Mouse (Mus musculus) midbrain, embryonic 11.5 days (tissue): ENCODE results near the gene Map4k4. TPM values are rescaled to one million over a fixed set of nuclear protein-coding genes. Genes with fewer than 3 reads are reported as not detected.

Experiments
- ATAC-seq: fragments of 200-750 bp; cut with Nextera tagmentation; 2 replicates; pipeline ENCODE4 v1.8.0; 2017; ENCODE audit warnings: moderate TSS enrichment, moderate library complexity; ENCODE audit not compliant: low FRiP score
- DNase-seq: peaks from one replicate; pipeline ENCODE4 v3.0.0; 2015; ENCODE audit warnings: low spot score; ENCODE audit errors: missing footprints
- H3K27ac ChIP-seq: fragments of 300-500 bp; sonication (generic); 2 replicates; pipeline ENCODE4 v1.5.1; 2014; ENCODE audit warnings: low read depth, low read length
- H3K27me3 ChIP-seq: fragments of 300-500 bp; sonication (generic); 2 replicates; pipeline ENCODE4 v1.6.1; 2014; ENCODE audit warnings: mild to moderate bottlenecking, low read length, moderate library complexity, mixed read lengths; ENCODE audit not compliant: control insufficient read depth, insufficient read depth
- H3K36me3 ChIP-seq: fragments of 300-500 bp; sonication (generic); 2 replicates; pipeline ENCODE4 v1.6.1; 2014; ENCODE audit warnings: mild to moderate bottlenecking, low read length, moderate library complexity, mixed read lengths; ENCODE audit not compliant: control insufficient read depth, insufficient read depth
- H3K4me1 ChIP-seq: fragments of 300-500 bp; sonication (generic); 2 replicates; pipeline ENCODE4 v1.6.1; 2014; ENCODE audit warnings: low read length; ENCODE audit not compliant: control insufficient read depth, insufficient read depth
- H3K4me2 ChIP-seq: fragments of 300-500 bp; sonication (generic); 2 replicates; pipeline ENCODE4 v1.6.1; 2014; ENCODE audit warnings: mild to moderate bottlenecking, moderate library complexity
- H3K4me3 ChIP-seq: fragments of 300-500 bp; sonication (generic); 2 replicates; pipeline ENCODE4 v1.5.1; 2014; ENCODE audit warnings: low read depth, low read length
- H3K9ac ChIP-seq: fragments of 300-500 bp; sonication (generic); 2 replicates; pipeline ENCODE4 v1.6.1; 2014; ENCODE audit warnings: low read length
- H3K9me3 ChIP-seq: fragments of 300-500 bp; sonication (generic); 2 replicates; pipeline ENCODE4 v1.6.1; 2016; ENCODE audit warnings: low read length; ENCODE audit not compliant: control insufficient read depth
- WGBS: fragments of 180-500 bp; shearing (Covaris S2); extraction: QIAGEN DNeasy Blood & Tissue Kit; methylation state at CpG from one replicate; pipeline ENCODE4 v1.1.7; 2014; 5-methylcytosine and 5-hydroxymethylcytosine counted together
- polyA plus RNA-seq: library from polyadenylated mRNA; unstranded; fragments of >200 nt; fragmentation: Nextera tagmentation; extraction: Ambion mirVana; gene quantifications from 2 replicates; pipeline ENCODE4 v1.2.1, GENCODE M21; 2014

Map4k4 gene
- polyA plus RNA-seq, 1 experiment from 2014 or later, result 33.7 TPM

GRCm38 (mm10) chr1:40012696-40013095 is 112.0 kb downstream of the Map4k4 start:
- no peak overlapping the region for H3K4me2 ChIP-seq
- H3K9me3 ChIP-seq, result no peaks in the 10 kb centered on the region
- no peak overlapping the region for H3K9ac ChIP-seq
- H3K4me3 ChIP-seq, result no peak overlapping the region
- no peaks in the 10 kb centered on the region for H3K4me1 ChIP-seq
- H3K27me3 ChIP-seq, result no peaks in the 10 kb centered on the region
- H3K27ac ChIP-seq, result no peak overlapping the region
- DNase-seq, result no peak
- H3K36me3 ChIP-seq, result peaks cover 42% of the 10 kb centered on the region
- no peak for ATAC-seq
- WGBS, result 95% methylated on average over 8 of the region's 8 CpGs

GRCm38 (mm10) chr1:40015066-40015678 is 114.5 kb downstream of the Map4k4 start:
- no peaks in the 10 kb centered on the region for H3K27me3 ChIP-seq
- H3K4me2 ChIP-seq, result no peak overlapping the region
- no peaks in the 10 kb centered on the region for H3K4me1 ChIP-seq
- no peak overlapping the region for H3K27ac ChIP-seq
- peaks cover 39% of the 10 kb centered on the region for H3K36me3 ChIP-seq
- ATAC-seq, result no peak
- no peak overlapping the region for H3K9ac ChIP-seq
- no peak overlapping the region for H3K4me3 ChIP-seq
- 89% methylated on average over 7 of the region's 7 CpGs for WGBS
- DNase-seq, result no peak
- H3K9me3 ChIP-seq, result no peaks in the 10 kb centered on the region

- DNase-seq, result no peak
- no peaks in the 10 kb centered on the region for H3K27me3 ChIP-seq
- H3K9ac ChIP-seq, result no peak overlapping the region
- WGBS, result 95% methylated on average over 4 of the region's 4 CpGs
- no peak overlapping the region for H3K27ac ChIP-seq
- no peaks in the 10 kb centered on the region for H3K4me1 ChIP-seq
- no peak for ATAC-seq
- no peak overlapping the region for H3K4me2 ChIP-seq
- H3K36me3 ChIP-seq, result peaks cover 27% of the 10 kb centered on the region
- H3K9me3 ChIP-seq, result no peaks in the 10 kb centered on the region
- no peak overlapping the region for H3K4me3 ChIP-seq
These were observed 120.9 kb downstream of the Map4k4 start for GRCm38 (mm10) chr1:40021617-40022016.

- WGBS, result 93% methylated on average over 9 of the region's 9 CpGs
- ATAC-seq (no peak), DNase-seq (no peak)
- no peak overlapping the region for H3K27ac ChIP-seq
- H3K4me3 ChIP-seq, result no peak overlapping the region
- no peak overlapping the region for H3K4me2 ChIP-seq
- H3K36me3 ChIP-seq, result peaks cover 25% of the 10 kb centered on the region
- H3K9ac ChIP-seq, result no peak overlapping the region
- H3K4me1 ChIP-seq, result no peaks in the 10 kb centered on the region
- no peaks in the 10 kb centered on the region for H3K9me3 ChIP-seq
- no peaks in the 10 kb centered on the region for H3K27me3 ChIP-seq
These were observed 121.9 kb downstream of the Map4k4 start for GRCm38 (mm10) chr1:40022472-40023135.

GRCm38 (mm10) chr1:40023206-40023605 is 122.5 kb downstream of the Map4k4 start:
- H3K27me3 ChIP-seq, result no peaks in the 10 kb centered on the region
- H3K4me3 ChIP-seq, result no peak overlapping the region
- no peaks in the 10 kb centered on the region for H3K9me3 ChIP-seq
- 95% methylated on average over 15 of the region's 15 CpGs for WGBS
- H3K4me1 ChIP-seq, result no peaks in the 10 kb centered on the region
- no peak for DNase-seq
- no peak for ATAC-seq
- no peak overlapping the region for H3K4me2 ChIP-seq
- H3K27ac ChIP-seq, result no peak overlapping the region
- peaks cover 23% of the 10 kb centered on the region for H3K36me3 ChIP-seq
- no peak overlapping the region for H3K9ac ChIP-seq

GRCm38 (mm10) chr1:40023748-40024147 is 123.0 kb downstream of the Map4k4 start:
- Histone ChIP-seq H3K27ac (no peak overlapping the region), H3K9ac (no peak overlapping the region), H3K4me1 (no peaks in the 10 kb centered on the region), H3K4me3 (no peak overlapping the region), H3K4me2 (no peak overlapping the region), H3K36me3 (peaks cover 23% of the 10 kb centered on the region), H3K9me3 (no peaks in the 10 kb centered on the region), H3K27me3 (no peaks in the 10 kb centered on the region)
- 87% methylated on average over 3 of the region's 3 CpGs for WGBS
- DNase-seq (no peak), ATAC-seq (no peak)

- 95% methylated on average over 27 of the region's 27 CpGs for WGBS
- no peaks in the 10 kb centered on the region for H3K27me3 ChIP-seq
- H3K4me2 ChIP-seq, result no peak overlapping the region
- no peak overlapping the region for H3K27ac ChIP-seq
- ATAC-seq (no peak), DNase-seq (no peak)
- H3K9me3 ChIP-seq, result no peaks in the 10 kb centered on the region
- no peak overlapping the region for H3K4me3 ChIP-seq
- H3K9ac ChIP-seq, result no peak overlapping the region
- H3K36me3 ChIP-seq, result peaks cover 23% of the 10 kb centered on the region
- H3K4me1 ChIP-seq, result no peaks in the 10 kb centered on the region
These were observed 124.0 kb downstream of the Map4k4 start for GRCm38 (mm10) chr1:40024554-40025320.

GRCm38 (mm10) chr1:40025416-40025815 is 124.7 kb downstream of the Map4k4 start:
- Histone ChIP-seq H3K4me3 (no peak overlapping the region), H3K4me2 (no peak overlapping the region), H3K9ac (no peak overlapping the region), H3K27me3 (no peaks in the 10 kb centered on the region), H3K27ac (no peak overlapping the region), H3K4me1 (no peaks in the 10 kb centered on the region), H3K36me3 (peaks cover 23% of the 10 kb centered on the region), H3K9me3 (no peaks in the 10 kb centered on the region)
- 89% methylated on average over 5 of the region's 5 CpGs for WGBS
- ATAC-seq, result no peak
- DNase-seq, result no peak

- 87% methylated on average over 7 of the region's 7 CpGs for WGBS
- DNase-seq, result no peak
- H3K4me3 ChIP-seq, result no peak overlapping the region
- no peaks in the 10 kb centered on the region for H3K9me3 ChIP-seq
- H3K27ac ChIP-seq, result no peak overlapping the region
- no peaks in the 10 kb centered on the region for H3K27me3 ChIP-seq
- ATAC-seq, result 0 out of 2 replicates have a peak, but pooled peaks have one; percentile 22
- no peaks in the 10 kb centered on the region for H3K4me1 ChIP-seq
- no peak overlapping the region for H3K9ac ChIP-seq
- peaks cover 22% of the 10 kb centered on the region for H3K36me3 ChIP-seq
- H3K4me2 ChIP-seq, result no peak overlapping the region
These were observed 126.5 kb downstream of the Map4k4 start for GRCm38 (mm10) chr1:40027116-40027620.
